Mouse (Mus musculus): ENCODE results near the gene Dpp6.

DNA sequence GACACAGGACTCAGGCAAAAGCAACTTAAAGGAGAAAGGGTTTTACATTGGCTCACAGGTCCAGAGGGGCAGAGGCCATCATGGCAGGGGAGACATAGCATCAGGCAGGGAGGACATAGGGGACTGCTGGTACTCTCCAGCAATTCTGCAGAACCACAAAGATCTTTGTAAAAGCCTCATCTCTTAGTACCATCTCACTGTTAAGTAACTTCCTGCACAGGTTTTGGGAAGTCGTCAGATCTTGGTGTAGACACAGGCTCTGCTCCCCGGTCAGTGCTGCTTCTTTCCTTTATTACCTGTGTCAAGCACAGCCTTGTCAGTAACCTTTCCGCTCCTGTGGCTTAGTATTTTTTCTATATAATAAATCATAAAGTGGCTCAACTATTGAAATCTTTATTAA lies 377.2 kb downstream of the Dpp6 start:
- TF ChIP-seq CTCF (IDR thresholded peaks at IDR 0.05) (no peak), POLR2A (IDR thresholded peaks at IDR 0.05; ENCODE audit: insufficient read depth, low read depth, low read length) (no peak)
